Mouse (Mus musculus) heart, postnatal 4 days (tissue): ENCODE measurements at regions not wholly inside any gene's neighbourhood (a gene's known extent, or its start where the extent isn't known, plus 50 kb on each side); places are given as distances from the start of the nearest gene placed in this dataset.
"Not testable (repeated sequence)": the region's sequence is repeated elsewhere in the genome, so short reads cannot be mapped to it uniquely, and the experiment has no call there.

ENCODE experiments used
- DNase-seq: peaks from one replicate; pipeline ENCODE4 v3.0.0; 2021

GRCm38 (mm10) chr17:16951092-16952016 is 112.6 kb upstream of the Zfp960 start:
- DNase-seq: peak; percentile 90

- DNase-seq: not testable (repeated sequence)
Observed at GRCm38 (mm10) chr17:16952146-16952545, 111.8 kb upstream of the Zfp960 start.

- DNase-seq: not testable (repeated sequence)
Observed at GRCm38 (mm10) chr17:16997241-16997640, 66.7 kb upstream of the Zfp960 start.

- DNase-seq: peak; percentile 85
Observed at GRCm38 (mm10) chr17:17004632-17005265, 59.2 kb upstream of the Zfp960 start.

GRCm38 (mm10) chr17:17005267-17005666 is 58.6 kb upstream of the Zfp960 start:
- DNase-seq: peak; percentile 7
